Mouse (Mus musculus) lung, postnatal 14 days (tissue): Measurements from ENCODE around the gene Grip2.

Source experiments
- DNase-seq: peaks from one replicate; pipeline ENCODE4 v3.0.0; 2021

The Grip2 gene

DNA sequence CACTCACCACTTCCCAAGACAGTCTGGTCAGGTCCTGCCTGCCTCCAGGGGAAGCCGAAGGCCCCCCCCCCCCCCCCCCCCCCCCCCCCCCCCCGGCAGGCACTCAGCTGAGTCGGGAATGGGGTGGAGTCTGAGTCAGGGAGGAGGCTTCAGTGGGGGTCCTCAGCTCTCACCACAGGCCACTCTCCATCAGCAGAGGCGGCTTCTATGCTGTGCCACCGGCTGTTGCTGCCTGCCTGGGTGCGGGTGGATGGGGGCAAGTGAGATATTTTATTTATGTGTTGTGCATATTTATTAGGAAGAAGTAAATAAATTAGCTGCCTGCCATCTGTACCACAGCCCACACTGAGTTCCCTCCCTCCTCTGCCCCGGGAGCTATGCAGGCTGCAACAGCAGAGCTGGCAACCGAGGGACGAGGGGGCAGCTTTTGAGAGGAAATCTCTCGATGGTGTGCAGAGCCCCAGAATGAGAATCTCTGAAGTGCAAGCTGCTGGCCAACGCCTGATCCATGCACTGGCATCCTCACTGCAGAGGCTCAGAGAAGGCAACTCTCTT, at the start of gene Grip2:
TSS of gene Grip2 (minus strand) at position 235 of the 555 bp plus-strand sequence.
- no peak for DNase-seq

DNA sequence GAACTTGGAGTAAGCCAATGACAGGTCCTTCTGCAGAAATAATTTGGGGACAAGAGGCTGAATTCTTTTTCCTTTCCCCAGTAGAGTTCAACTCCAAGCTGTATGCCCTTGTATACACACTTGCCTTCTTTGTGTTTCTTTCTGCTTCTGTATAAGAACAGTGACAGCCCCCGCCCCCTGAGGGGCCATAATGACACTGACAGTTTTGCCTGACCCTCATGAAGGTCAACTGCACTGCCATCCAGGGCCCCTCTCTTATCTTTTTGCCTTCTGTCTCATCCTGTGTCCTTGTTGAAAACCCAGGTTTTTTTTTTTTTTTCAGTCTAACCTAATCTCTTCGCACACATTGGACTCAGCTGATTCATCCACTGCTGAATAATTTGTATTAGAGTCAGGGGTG, 45.7 kb upstream of the Grip2 start:
- no peak for DNase-seq

- no peak for DNase-seq
These were observed 41.0 kb upstream of the Grip2 start for GRCm38 (mm10) chr6:91868091-91868490.

GRCm38 (mm10) chr6:91865601-91866000, 38.6 kb upstream of the Grip2 start:
- DNase-seq = no peak

DNA sequence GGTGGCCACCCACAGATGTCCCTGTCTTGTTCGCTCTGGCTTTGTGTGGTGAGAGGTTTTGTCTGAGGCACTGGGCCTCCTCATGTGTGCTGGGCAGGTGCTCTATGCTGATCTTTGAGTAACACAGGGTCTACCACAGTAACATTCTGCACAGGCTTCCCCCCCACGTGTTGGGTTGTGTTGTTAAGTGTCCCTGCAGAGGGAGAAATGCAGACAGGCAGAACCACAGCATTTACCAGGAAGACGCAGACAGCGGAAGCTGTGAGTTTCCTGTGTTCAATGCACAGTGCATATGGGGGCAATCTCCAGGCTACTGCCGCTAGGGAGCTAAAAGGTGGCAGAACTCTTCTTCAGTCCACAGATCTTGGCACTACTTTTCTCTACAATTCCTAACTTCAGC, 37.5 kb upstream of the Grip2 start:
- DNase-seq = no peak

DNA sequence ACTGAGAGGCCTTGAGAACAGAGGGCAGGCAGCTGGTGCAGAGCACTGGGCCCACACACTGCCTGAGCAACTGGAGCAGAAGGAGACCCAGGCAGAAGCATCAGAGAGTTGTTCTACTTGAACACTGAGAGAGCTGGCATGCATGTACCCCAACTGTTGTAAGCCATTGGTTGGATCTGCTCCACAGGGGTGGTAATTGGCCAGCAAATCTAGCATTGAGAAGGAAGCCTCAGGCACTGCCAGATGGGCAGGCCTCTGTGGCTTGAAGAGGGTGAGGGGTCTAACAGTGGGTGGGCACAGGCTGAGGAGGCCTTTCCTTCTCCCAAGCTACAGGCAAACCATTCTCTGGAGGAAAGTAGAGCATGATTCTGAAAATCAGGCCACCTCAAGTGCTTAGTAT, 35.8 kb upstream of the Grip2 start:
- no peak for DNase-seq

DNA sequence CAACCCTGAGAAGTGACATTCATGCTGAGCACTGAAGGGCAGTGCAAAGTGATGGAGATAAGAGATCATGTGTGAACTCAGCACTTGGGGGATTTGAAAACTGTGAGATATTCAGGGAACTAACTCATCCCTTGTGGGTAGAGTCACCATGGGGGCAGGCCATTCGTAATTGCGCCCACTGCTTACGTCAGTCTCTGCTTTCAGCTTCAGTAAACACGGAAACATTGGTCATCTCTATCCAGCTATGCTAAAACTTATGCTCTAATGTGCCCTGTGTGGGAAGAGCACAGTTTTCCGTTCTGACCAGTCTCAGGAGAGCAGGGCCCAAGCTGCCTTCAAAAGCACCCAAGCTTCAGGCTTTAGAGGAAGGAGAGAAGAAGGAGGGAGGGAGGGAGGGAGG, 31.3 kb upstream of the Grip2 start:
- no peak for DNase-seq

DNA sequence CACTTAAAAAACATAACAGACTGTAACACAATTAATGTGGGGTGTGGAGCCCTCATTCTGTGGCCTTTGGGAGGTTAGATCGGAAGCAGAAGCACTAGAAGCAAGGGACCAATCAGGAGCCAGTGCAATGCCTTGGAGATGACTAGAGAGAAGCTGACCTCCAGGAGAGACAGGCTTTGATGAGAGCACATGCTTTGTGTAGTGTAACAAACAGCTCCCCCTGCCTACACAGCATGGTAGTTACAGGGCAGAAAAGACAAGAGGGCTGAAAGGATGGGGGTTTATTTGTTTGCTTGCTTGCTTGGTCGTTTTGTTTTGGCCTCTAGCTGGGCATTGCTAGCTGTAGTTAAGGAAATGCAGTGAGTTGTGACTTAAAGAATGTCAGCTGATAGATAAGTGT, 25.5 kb upstream of the Grip2 start:
- peak; percentile 28 for DNase-seq

DNA sequence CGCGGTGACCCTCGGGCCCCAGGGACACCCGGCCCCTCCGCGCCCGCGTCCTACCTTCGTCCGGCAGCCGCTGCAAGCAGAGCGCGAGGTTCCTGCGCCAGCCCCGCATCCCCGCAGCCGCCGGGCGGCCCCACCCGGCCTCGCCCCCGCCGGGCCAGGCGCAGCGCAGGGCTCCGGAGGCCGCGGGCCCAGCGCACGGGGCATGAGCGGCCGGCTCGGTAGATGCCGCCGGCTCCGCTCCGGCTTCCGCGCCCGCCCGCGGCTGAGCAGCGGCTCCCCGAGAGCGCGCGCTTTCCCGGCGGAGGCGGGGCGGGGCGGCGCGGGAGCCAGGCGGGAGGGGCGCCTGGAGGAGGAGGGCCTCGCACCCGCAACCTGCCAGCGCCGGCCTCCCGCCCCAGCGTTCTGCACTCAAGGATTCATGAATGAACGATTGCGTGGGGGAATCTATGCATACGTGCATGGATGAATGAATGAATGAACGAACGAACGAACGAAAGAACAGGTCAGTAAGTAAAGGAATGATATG, 16.6 kb upstream of the Grip2 start:
- no peak for DNase-seq

DNA sequence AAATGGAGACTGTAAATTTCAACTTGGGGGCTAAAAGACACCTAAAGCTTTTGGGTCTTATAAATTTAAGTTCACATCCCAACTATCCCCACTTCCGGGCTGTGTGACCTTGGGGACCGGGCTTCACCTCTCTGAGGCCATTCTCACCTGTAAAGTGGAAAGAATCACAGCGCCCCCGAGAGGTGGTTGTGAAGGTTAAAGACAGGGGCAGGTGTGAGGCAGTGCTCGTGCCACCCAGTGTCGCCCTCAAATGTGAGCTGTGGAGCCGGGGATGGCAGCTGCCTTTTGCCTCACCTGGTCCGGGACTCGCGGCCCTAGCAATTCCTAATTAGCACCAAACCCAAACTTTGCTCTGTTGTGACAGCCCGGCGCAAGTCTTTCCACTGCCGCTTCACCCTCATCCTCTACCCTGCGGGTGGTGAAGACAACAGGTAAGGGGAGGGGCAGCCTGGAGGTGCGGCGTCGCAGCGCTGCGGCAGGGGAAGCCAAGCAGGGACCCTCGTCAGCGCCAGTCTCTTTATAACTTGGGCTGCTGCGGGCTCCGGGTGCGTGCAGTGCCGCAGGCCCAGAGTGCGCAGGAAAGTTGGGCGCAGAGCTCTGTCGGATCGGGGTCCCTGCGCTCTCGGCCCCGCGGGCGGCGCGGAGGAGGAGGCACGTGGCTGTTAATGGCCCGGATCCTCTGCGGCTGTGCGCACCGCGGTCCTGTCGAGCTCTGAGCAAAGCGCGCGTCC, 16.0 kb upstream of the Grip2 start:
- no peak for DNase-seq

DNA sequence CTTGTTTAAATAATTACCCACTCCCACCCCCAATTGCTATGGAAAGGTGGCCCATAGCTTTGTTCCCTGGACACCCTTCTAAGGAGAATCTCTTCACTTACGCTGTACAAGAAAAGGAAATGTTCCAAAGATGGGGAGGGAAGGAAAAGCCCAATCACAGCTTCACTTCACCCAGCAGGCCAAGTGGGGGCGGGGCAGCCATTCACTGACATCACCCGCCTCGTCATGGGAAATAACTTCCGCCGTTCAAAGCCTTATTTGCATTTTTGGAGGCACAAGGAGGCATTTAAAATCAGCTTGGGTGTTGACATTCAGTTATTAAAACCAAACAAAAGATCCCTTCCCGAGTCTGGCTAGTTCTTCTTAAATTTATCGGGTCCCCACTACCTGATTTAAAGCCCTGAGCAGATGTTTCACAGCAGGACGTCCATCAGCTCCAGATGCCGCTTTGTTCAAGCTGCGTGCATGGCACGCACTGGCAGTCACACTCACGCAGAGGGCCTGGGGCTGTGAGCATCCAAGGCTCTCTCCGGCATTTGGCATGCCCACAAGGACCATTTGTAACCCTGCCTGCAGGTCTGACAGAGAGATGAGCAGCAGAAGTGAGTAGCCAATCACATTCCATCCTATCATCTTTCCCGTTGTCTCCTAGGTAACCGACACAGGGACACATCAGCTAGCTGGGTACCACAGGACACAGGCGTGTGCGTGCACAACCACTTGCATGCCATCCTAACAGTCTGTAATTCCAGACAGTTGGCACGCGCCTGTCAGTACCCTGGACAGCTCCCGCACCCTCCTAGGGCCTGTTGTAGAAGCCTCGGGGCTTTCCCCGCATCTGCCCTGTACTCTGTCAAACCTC, 12.2 kb upstream of the Grip2 start:
- peak; percentile 75 for DNase-seq

- DNase-seq = no peak
These were observed 5.9 kb upstream of the Grip2 start for GRCm38 (mm10) chr6:91832863-91833440.

- no peak for DNase-seq
These were observed 876 bp upstream of the Grip2 start for GRCm38 (mm10) chr6:91827926-91828325.

GRCm38 (mm10) chr6:91818271-91818670, 8.8 kb downstream of the Grip2 start:
- DNase-seq = no peak

DNA sequence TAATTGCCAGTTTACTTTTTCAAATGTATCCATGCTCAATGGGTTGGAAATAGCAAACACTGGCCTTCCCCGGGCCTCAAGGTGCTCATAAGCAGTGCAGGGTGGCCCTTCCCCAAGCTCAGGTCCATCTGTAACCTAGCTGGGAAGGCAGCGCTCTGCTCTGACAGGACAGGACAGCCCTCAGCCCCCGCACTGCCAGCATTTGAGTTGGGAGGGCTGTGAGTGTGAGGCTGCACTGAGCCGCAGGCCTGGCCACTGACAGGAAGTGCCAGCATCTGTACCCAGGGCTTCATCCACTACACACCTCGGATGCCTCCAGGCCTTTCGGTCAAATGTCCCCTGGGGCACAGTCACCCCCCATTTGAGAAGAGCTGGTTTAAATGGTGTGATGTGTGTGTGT, 11.1 kb downstream of the Grip2 start:
- DNase-seq = no peak

- DNase-seq = no peak
These were observed 13.4 kb downstream of the Grip2 start for GRCm38 (mm10) chr6:91813611-91814010.

GRCm38 (mm10) chr6:91810007-91810406, 17.0 kb downstream of the Grip2 start:
- DNase-seq = no peak

DNA sequence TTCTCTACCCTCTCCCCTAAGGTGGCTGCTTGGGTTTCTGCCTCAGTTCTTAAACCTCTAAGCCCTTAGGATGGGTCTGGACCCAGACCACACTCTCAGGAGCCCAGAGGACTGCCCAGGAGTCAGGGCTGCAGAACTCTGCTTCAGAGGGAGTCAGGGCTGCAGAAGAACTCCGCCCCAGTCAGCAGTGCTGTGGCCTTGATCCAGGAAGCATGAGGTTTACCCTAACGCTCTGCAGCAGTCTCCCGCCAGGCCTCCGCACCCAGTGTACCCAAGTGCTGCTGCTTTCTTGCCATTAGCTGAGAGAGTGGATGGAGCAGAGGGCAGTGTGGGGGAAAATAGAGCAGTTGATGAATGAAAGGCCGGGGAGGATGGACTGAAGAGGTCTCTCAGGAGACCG, 19.0 kb downstream of the Grip2 start:
- DNase-seq = no peak

GRCm38 (mm10) chr6:91807169-91807568, 19.9 kb downstream of the Grip2 start:
- no peak for DNase-seq

GRCm38 (mm10) chr6:91804177-91804576, 22.9 kb downstream of the Grip2 start:
- no peak for DNase-seq

GRCm38 (mm10) chr6:91798496-91798895, 28.6 kb downstream of the Grip2 start:
- DNase-seq = no peak

GRCm38 (mm10) chr6:91796736-91797135, 30.3 kb downstream of the Grip2 start:
- DNase-seq = no peak

- no peak for DNase-seq
These were observed 31.0 kb downstream of the Grip2 start for GRCm38 (mm10) chr6:91796064-91796463.
